Mouse (Mus musculus) adrenal gland, adult 8-10 months (tissue): ENCODE results near the gene Paqr7. TPM values are rescaled to one million over a fixed set of nuclear protein-coding genes. Genes with fewer than 3 reads are reported as not detected.
A peak's percentile ranks its signal among the peaks of the same experiment; 100 is the strongest.

ENCODE experiments used
- DNase-seq: peaks from one replicate; pipeline ENCODE4 v3.0.0; 2022
- total RNA-seq, 4 experiments: library from RNA; stranded (reverse); gene quantifications; 2 replicates each; pipeline ENCODE4 v1.2.4; 2022

The Paqr7 gene
- 10 to 100 TPM; 54.1 to 81.1 (median 71.3) TPM for total RNA-seq

DNA sequence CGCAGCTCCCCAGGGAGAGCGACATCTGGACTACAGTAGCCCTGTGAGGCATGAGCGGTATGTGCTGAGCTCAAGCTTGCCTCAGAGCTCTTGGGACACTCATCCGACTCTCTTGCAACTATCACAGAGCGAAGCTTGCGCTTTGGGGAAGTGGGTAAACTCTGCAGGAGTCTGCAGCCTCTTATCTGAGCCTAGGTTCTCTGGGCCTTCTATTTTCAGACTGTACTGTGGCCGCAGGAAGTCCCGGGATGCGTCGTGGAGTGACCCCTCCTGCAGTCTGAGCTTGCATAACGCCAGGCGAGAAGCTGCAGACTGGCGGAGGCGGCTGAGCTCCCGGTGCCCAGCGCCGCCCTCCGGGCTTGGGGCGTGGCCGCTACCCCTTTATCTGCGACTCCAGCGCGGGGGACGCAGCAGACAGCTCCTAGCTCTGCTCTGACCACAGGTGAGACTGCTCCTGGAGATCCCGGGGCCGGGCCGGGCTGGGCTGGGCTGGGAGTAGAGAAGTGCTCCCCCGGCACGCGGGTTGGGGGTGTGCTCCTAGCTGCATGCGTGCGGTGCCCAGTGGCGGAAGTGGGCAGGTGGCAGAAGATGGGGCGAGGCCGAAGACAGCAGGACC, at the start of gene Paqr7:
TSS of gene Paqr7 (plus strand) at position 103 of the 616 bp plus-strand sequence.
- peak; percentile 81 for DNase-seq

DNA sequence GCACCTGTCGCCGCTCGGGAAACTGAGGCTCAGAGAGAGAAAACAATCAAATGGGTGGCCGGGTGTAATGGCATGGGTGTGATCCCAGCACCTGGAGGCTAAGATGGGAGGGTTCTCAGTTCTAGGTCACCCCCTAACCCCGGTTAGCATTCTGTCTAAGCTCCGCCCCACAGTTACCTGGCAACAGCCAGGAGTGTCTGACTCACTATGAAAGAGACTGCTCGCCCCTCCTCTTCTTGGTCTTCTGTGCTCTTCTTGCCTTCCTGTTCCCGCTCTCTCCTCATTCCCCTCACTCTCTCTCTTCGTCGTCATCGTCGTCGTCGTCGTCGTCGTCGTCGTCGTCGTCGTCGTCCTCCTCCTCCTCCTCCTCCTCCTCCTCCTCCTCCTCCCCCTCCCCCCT, 48.5 kb upstream of the Paqr7 start:
- no peak for DNase-seq

DNA sequence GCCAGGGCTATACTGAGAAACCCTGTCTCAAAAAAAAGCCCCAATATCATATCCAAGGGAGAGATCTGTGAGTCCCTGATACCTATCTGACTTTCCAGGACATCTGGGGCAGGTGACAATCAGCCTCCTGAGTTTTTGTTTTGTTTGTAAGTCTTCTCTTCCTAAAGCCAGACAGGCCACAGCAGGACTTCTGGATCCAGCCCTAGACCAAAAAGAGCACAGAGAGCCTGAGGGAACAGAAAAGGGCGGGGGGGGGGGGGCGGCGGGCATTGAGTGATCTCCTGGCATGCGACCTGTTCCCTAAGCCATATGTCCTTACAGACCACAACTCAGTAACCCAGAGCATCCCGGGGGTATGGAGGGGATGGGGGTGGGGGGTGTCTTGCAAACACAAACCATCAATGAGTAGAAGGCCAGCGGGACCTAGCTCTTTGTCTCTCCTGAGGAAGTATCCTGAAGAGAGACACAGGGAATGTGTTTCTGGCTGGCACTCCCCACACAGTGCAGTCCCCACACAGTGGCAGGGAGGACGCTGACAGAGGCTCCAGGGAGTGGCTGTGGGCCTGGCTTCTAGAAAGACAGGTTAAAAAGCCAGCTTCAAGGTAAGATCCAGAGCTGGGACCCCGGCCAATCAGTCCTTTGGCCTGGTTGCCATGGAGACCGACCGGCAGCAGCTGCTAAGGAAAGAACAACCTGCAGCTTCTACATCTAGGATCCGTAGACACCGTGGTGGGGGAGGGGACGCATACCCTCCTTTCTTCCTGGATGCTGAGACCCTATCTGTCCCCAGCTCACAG, 46.7 kb upstream of the Paqr7 start:
- DNase-seq, result no peak

DNA sequence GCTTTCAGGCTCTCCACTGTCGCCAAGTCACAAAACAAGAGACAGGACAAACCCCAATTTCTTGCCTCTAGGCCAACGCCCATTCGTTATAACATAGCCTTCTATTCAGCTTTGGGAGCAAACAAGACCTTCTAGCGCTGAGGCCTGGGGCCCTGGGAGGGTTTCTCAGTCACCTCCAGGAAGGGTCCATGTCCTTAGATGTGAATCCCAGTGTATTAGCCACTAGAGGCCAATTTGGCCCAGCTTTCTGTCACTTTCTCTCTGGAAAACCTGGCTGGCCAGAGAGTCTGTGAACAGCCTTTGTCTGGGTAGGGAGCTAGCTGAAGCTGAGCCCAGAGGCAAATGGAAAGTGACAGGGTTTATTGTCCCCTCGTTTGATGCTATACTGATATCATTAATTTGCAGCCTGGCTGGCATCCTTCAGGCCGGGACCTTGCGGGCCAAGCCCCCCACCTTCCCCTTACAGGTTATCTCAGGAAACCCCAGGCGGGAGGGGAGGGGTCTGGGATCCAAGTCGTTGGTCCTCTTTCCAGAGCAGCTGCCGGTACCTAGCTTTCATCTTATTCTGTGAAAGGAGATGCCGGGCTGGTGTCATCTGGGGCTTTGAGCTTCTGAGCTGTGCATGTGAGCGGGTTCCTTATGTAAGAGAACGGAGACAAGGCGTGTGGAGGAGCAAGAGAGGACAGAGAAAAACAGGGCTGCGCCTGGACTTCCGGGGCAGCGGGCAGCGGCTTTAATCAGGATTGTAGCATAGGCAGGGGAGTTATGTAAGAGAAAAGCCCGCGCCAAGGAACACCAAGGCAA, 45.9 kb upstream of the Paqr7 start:
- DNase-seq, result peak; percentile 17

DNA sequence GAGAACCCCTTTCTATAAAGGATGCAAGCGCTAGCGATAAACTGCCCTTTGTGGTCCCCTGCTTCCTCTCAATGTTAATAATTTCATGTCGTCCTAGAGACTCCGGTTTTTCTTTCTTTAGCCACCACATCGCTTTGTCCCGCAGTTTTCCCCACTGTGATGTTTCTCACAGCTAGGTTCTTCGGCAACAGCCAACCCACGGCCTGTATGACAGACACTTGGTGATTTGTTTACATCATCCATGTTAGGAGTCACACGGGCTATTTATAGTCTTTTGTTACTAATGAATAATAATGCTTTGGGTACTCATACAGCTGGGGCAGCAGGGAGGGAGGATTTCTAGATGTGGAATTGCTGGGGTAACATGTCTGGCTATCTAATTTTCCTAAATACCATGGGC, 45.0 kb upstream of the Paqr7 start:
- DNase-seq, result no peak

DNA sequence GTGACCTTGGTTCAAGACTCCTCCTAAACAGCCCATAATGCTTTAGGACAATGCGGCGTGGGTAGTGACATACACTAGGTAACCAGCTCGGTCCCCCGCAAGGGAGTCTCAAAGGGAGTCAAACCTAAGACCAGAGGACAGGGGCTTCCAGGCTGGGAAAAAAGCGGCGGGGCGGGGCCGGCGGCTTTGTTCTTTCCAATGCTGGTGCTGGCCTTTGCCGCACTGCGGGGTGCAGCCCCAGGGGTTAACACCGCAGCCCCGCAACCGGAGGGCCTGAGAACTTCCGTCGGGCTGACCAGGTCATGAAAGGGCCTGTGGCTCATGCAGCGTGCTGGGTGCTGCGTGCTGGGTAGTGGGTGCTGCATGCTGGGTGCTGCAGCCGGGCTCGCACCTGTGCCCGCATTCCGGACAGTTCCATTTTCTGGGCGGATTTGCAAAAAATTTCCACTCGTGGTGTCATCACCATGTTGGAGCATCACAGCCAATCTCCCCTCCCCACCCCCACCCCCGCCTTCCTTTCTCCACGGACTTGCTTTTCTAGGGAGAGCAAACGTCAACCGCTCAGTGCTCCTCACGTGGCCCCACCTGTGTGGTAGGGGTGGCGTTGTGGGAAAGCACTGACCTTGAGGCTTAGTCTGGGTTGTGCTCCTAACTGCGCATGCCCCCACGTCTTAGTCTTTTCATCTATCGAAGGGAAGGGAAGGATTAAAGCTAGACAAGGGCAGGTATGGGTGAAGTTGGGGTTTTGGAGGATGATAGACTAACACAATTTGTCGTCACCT, 42.7 kb upstream of the Paqr7 start:
- DNase-seq, result no peak

DNA sequence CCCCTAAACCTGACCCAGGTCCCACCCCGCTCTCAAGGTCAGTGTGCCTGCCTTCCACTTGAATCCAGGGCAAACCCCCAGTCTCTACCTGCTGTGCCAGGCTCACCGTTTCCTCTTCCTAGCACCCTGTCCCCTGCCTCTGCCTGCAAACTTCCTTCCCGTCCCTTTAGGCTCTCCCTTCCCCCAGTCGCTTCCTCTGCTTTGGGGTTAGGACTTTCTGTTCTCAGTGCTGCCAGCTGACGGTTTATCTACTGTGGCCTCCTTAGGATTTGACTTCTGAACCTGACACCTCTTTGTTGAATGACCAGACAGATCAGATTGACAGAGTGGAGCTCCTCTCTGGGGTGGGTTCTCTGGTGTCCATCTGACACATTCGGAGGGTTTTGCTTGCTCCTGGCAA, 41.2 kb upstream of the Paqr7 start:
- DNase-seq, result no peak

DNA sequence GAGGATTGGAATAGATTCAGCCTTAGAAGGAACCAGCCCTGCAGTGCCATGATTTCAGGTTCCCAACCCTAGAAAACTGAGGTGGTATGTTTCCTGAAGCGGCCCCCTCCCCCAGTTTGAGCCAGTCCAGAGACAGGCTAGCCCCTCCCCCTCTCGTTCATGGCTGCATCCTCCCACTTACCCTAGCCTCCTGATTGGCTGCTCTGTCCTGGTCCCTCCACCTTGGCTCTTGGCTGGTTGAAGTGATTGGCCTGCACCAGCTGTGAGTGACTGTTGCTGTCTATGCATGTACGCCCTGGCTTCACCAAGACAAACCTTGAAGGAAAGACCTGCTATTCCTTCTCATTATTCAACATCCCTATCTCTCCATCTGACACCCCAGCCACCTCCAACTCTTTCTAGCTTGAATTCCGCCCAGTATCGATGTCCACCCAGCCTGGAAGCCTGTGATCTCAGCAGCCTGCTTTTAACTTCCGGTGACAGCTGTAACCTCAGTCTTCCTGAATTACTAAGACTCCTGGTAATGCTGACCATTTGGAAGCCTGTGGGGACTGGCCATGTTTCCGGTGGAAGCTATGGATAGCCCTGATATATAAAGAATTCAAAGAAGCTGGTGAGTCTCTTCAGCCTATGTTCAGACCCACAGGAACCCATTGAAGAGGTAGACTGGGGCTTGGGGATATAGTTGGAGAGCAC, 39.2 kb upstream of the Paqr7 start:
- no peak for DNase-seq

DNA sequence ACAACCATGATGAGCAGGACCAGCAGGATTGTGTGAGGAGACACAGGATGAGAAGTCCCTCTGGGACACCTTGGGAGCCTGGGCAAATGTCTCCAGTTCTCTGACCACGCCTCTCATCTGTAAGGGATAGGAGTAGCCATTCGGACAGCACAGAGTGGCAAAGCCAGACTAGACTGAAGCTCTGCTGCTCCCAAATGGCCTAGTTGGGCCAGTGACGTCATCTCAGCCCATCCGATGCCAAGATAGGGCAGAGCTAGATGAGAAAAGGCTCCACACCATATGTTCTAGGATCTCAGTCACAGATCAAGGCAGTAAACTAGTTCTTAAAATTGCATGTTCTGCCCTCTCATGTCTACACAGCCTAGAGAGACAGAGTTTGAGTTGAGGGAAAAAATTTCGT, 37.6 kb upstream of the Paqr7 start:
- no peak for DNase-seq

DNA sequence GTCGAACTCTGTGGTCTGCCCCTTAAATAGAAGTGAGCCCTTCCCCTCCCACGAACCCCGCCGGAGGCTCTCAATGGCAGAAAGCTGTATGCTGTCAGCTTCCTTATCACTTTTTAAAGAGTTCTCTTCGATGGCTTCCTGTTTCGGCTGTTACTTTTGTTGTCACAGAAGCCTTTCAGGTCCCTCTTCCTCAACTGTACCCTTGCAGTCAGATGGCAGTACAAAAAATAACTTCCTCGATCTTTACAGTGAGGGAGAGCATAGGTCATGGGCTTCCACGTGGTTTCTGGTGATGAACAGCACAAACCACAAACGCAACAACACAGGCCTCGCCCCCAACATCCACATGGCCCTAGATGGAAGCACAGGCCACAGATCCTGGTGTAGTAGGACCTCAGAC, 36.2 kb upstream of the Paqr7 start:
- no peak for DNase-seq

DNA sequence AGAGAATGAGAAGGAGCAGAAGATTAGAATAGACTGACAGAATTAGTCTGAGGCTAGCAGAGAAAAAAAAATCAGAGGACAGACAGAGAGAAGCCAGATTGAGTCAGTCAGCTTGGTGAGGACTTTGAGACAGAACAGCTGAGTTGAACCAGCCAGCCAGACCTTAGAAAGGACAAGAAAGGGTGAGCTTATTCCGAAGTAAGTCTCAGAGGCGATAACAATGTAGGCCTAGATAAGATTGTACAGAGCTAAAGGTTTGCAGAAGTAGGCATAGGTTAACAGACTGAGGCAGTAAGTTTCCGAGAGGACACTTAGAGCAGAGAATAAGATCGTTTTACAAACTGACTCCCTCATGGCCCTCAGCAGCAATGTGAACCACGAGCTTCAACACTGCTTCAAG, 35.2 kb upstream of the Paqr7 start:
- no peak for DNase-seq

DNA sequence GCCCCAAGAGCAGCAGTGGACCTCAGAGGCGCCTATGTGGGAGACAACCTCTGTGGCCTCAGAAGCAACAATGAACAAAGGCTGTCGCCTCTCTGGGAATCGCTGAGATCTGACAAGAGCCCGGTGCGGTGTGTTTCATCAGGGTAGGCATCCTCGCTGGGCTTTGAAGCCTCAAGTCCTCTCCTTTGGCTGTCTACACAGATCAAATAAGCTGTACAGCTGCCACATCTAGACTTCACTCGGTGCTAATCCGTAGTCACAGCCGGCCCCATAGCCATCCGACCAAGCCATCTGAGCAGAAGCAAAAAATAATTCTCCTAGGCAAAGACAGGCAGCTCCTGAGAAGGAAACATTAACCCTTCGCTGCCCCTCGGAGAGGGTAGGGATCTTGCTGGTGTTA, 30.7 kb upstream of the Paqr7 start:
- DNase-seq, result no peak

DNA sequence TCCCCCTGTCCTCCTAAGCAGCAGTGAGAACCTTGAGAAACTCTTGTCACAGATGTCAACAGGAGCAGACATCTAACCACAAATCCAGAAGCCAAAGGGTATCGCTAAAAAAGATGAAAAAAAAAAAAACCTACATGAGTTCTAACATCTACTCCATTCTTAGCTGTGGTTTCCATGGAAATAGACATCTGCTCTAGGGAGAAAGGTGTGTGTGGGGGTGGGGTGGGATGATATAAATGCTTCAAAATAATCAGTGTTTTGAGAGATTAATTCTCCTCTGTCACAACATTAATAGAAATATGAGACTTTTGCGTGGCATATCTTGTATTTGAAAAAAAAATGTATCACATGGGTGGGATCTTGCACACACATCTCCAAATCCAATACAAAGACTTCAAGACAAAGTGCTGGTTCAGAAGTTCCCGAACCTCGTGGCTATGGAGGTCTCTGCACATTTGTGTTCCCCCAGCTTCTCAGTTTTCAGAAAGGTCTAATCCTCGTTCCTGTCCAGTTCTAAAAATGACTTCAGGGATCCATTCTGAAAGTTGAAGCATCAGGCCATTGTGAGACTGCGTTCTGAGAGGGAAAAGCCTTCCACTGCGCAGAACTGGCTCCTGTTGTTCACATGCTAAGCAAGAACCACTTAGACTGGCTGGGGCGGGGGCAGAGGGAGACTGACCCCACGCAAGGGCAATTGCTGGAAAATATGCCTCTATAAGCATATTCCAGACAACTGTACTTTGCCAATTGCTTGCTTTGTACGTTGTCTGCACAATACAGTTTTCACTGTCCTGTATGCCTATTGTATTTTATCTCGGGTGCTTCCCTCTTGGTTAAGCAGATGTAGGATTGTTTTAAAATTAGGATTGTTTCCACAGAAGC, 29.9 kb upstream of the Paqr7 start:
- no peak for DNase-seq

DNA sequence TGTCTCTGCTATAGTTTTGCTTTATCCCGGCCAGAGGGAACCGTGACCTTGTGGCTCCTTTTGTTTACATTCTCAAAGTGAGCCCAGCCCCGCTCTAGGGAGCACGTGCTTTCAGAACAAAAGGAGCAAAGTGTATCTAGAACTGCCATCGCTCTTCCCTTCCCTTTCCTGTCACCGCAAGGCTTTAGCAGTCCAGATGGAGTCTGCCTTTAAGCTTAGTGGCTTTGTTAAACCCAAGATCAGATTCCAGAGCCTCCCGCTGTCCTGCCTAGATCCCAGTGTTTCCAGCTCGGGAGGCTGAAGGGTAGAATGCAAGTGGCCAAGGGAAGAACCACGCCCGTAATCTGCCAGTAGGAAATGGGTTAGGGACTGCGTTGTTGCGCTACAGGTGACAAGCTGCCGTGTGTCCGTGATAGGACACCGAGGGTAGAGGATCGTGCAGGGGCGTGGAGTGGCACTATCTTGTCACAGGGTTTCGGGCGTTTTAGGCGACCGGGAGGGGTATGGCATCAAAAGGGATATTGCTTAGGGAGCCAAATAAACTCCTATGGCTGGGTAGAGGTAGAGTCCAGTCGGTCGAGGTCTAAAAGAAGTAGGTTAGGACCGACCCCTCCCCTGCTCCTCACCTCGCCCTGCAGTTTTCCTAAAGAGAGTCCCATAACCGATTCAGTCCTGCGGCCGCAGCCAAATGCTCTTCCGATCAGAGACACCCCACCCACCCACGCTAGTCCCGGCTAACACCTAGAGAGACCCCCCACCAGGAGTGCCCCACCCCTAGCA, 28.9 kb upstream of the Paqr7 start:
- no peak for DNase-seq

DNA sequence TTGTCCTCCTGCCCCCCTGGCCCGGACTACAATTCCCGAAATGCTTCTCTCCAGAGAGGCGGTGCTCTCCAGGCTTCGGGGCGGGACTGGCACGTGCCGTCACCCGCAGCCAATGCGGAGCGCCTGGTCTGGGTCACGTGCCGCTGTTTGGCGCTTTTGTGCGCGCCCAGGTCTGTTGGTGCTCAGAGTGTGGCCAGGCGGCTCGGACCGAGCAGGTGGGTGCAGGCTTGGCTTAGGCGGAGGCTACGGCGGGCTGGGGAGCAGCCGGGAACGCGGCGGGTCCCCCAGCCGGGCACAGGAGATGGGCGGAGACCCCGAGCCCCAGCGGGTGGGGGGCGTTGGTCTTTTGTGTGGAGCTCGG, 28.3 kb upstream of the Paqr7 start, which contains the start of gene Stmn1:
TSS of gene Stmn1 (plus strand) at position 106 of the 361 bp plus-strand sequence.
- DNase-seq, result peak; percentile 90

DNA sequence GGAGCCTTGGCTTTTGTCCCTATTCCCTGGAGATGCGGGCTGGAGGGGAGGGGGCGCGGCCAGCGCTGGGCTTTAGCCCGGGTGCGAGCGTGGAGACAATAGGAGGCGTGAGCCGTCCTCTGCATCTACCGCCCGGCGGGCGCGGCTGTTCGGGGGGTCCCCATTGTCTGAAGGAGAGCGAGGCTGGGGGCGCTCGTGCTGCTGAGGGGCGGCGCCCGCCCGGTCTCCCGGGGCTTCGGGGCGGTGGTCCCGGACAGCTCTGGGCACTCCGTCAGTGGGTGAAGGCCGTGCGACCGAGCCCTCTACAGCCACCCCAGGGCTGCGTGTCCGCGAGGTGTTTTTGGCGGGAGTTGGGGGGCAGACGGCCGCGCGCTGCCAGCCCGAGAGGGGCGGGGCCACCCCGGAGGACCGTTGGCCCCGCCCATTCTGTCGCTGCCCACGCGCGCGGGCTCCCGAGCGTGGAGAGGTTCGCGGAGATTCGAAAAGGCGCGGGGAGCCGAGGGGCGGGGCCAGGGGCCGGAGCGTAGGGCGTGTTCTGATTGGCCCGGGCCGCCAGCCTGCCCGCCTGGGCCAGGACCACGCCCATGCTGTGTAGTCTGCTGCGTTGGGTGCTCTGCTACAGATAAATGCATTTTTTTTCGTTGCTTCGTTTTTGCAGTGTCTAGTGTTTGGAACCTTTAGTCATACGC, 27.8 kb upstream of the Paqr7 start:
- peak; percentile 85 for DNase-seq

DNA sequence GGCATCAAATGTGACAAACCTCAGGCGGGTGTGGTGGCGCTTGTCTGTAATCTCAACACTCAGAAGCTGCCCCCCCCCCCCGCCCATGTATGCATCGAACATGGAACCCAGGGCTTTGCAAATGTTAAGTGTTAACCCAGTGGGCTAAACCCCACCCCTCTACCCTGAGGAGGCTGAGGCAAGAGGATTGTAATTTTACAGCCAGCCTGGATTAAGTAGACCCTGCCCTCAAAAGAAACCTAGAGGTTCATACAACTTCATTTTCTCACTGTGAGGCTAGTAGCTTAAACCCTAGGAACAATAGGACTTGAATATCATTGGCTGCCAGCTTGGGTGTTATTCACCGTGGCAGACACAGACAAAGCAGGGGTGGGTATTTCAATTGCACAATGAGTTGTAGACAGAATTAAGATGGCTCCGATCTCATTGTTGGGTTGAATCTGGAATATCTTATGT, 27.1 kb upstream of the Paqr7 start:
- no peak for DNase-seq

DNA sequence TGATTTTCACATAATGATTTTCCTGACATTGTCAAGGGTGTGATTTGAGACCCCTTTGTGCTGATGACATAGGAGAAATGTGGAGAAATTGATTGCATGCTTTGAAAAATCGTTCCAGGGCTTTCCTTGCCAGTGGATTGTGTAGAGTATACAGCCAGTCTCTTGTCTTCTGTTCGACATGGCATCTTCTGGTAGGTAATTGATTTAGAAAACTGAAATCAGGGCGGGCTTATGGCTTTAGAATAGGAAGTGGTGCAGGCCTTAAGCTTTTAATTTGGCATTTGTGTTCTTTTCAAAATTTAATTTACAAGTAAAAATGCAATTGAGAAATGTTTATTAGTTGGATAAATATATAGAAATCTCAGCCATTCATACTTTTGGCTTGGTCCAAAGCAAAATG, 26.5 kb upstream of the Paqr7 start:
- no peak for DNase-seq

DNA sequence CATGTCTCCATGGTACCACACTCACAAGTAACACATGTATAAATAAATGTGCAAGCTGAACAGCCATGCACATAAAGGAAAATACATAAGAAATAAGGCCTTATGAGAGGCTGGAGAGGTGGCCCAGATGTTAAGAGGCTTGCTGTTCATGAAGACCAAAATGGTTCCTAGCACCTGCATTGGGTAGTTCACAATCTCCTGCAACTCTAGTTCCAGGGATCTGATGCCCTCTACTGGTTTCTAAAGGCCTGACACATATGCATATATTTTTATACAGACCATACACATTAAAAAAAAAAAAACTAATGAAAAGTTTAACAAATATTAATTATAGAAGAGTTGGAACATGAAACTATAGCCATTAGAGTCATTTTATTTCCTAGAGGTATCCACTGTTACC, 25.0 kb upstream of the Paqr7 start:
- no peak for DNase-seq
